In genomic region chr7:132787022-132787421, GRCm38 (mm10) we compare ENCODE assay signal across 16 mouse cellular contexts. TPM values are rescaled to one million over a fixed set of nuclear protein-coding genes. Genes with fewer than 3 reads are reported as not detected.
DNase-seq lines count a peak whose midpoint lies in the region; ATAC-seq and TF ChIP-seq lines count a peak whose summit lies in the region.
"Had no signal": no experiment of that assay in that cellular context is flagged by ENCODE, and none has a peak within 500 bp of the region (broad histone marks: within the 10 kb centered on the region; RNA-seq: fewer than 3 reads in every experiment).

No protein-coding gene starts in this region.

- TF ChIP-seq CTCF in gastrocnemius, adult 2 months (IDR thresholded peaks at IDR 0.05) = no peak
- TF ChIP-seq CTCF in lung, postnatal 0 days (IDR thresholded peaks at IDR 0.05) = no peak
- TF ChIP-seq CTCF in stomach, postnatal 0 days (IDR thresholded peaks at IDR 0.05; ENCODE audit: low read depth) = no peak

- no peak overlapping the region for H3K4me2 ChIP-seq in kidney, embryonic 14.5 days (replicated peaks; ENCODE audit: low read depth, low read length)
- H3K4me2 ChIP-seq in lung, postnatal 0 days (replicated peaks; ENCODE audit: low read depth, low read length) = no peak overlapping the region
- H3K4me2 ChIP-seq in stomach, postnatal 0 days (replicated peaks; ENCODE audit: low read depth) = no peak overlapping the region; the same call in 1 of the 2 replicates
- H3K4me2 ChIP-seq: forebrain, embryonic 12.5 days; midbrain, embryonic 15.5 days; neural tube, embryonic 13.5 days had no signal

- DNase-seq in gastrocnemius, adult 2 months = no peak
- DNase-seq in gastrocnemius, adult 18-20 months (ENCODE audit: low spot score) = no peak
- no peak for DNase-seq in kidney, adult 8-10 months
- DNase-seq in lung, postnatal 0 days (ENCODE audit: low spot score) = no peak
- DNase-seq in lung, postnatal 14 days = no peak
- no peak for DNase-seq in stomach, postnatal 0 days (ENCODE audit: low spot score)
- DNase-seq in adrenal gland, postnatal 4 days (ENCODE audit: low spot score in 2 of 2) = no peak
- DNase-seq: adrenal gland, postnatal 36 days; gastrocnemius, postnatal 36 days; layer of hippocampus, postnatal 36 days; thymus, postnatal 25 days had no signal

- WGBS in kidney, embryonic 14.5 days = 95% methylated on average over 4 of the region's 4 CpGs
- 64% methylated on average over 4 of the region's 4 CpGs for WGBS in lung, postnatal 0 days
- WGBS in stomach, postnatal 0 days = 73% methylated on average over 4 of the region's 4 CpGs

- no peak for TF ChIP-seq EP300 in lung, postnatal 0 days (IDR thresholded peaks at IDR 0.05)
- no peak for TF ChIP-seq EP300 in stomach, postnatal 0 days (optimal IDR thresholded peaks at IDR 0.05)

- no peaks in the 10 kb centered on the region for H3K9me3 ChIP-seq in kidney, embryonic 14.5 days (ENCODE audit: control insufficient read depth, low read length)
- no peaks in the 10 kb centered on the region for H3K9me3 ChIP-seq in lung, postnatal 0 days (ENCODE audit: low read length)
- H3K9me3 ChIP-seq in stomach, postnatal 0 days (ENCODE audit: control insufficient read depth, low read length) = no peaks in the 10 kb centered on the region
- H3K9me3 ChIP-seq: forebrain, embryonic 12.5 days; midbrain, embryonic 15.5 days; neural tube, embryonic 13.5 days had no signal

- intact Hi-C loops in gastrocnemius, adult 2 months (cut with DNase I) = no loop called here

- peaks cover 19% of the 10 kb centered on the region for H3K4me1 ChIP-seq in kidney, embryonic 14.5 days (ENCODE audit: control insufficient read depth, insufficient read depth, low read length)
- peaks cover 17% of the 10 kb centered on the region for H3K4me1 ChIP-seq in lung, postnatal 0 days (ENCODE audit: insufficient read depth, low read depth, low read length)
- peaks cover 6% of the 10 kb centered on the region; the same call in 1 of the 2 replicates for H3K4me1 ChIP-seq in stomach, postnatal 0 days (replicated peaks; ENCODE audit: control insufficient read depth, insufficient read depth)

- no peak for ATAC-seq in kidney, embryonic 14.5 days (ENCODE audit: low FRiP score, low TSS enrichment)
- ATAC-seq in lung, postnatal 0 days = 0 out of 2 replicates have a peak, but pooled peaks have one; percentile 5
- ATAC-seq in stomach, postnatal 0 days (ENCODE audit: low FRiP score, low TSS enrichment) = peak; percentile 65
- ATAC-seq: midbrain, embryonic 15.5 days had no signal

- H3K27ac ChIP-seq in gastrocnemius, adult 2 months = peak overlapping the region; percentile 86
- peak overlapping the region; percentile 56; the same call in 1 of the 2 replicates for H3K27ac ChIP-seq in kidney, embryonic 14.5 days (ENCODE audit: low read depth, low read length)
- H3K27ac ChIP-seq in lung, postnatal 0 days (ENCODE audit: low read length) = peak overlapping the region; percentile 72
- peak overlapping the region; percentile 36; the same call in 1 of the 2 replicates for H3K27ac ChIP-seq in stomach, postnatal 0 days (replicated peaks)
- H3K27ac ChIP-seq: liver, embryonic 14.5 days; midbrain, embryonic 15.5 days had no signal

- no peaks in the 10 kb centered on the region for H3K36me3 ChIP-seq in kidney, embryonic 14.5 days (ENCODE audit: control insufficient read depth, insufficient read depth, low read length)
- H3K36me3 ChIP-seq in lung, postnatal 0 days (ENCODE audit: insufficient read depth, low read length) = no peaks in the 10 kb centered on the region
- H3K36me3 ChIP-seq in stomach, postnatal 0 days (ENCODE audit: control insufficient read depth, insufficient read depth, low read length) = no peaks in the 10 kb centered on the region
- H3K36me3 ChIP-seq: forebrain, embryonic 12.5 days; midbrain, embryonic 15.5 days; neural tube, embryonic 13.5 days had no signal

- no peaks in the 10 kb centered on the region for H3K27me3 ChIP-seq in kidney, embryonic 14.5 days (ENCODE audit: control insufficient read depth, insufficient read depth, low read length)
- no peaks in the 10 kb centered on the region for H3K27me3 ChIP-seq in lung, postnatal 0 days (replicated peaks; ENCODE audit: insufficient read depth, low read length)
- H3K27me3 ChIP-seq in stomach, postnatal 0 days (ENCODE audit: control insufficient read depth, insufficient read depth, low read length) = no peaks in the 10 kb centered on the region
- H3K27me3 ChIP-seq: forebrain, embryonic 12.5 days; midbrain, embryonic 15.5 days; neural tube, embryonic 13.5 days had no signal

- no peak overlapping the region for H3K4me3 ChIP-seq in gastrocnemius, adult 2 months
- H3K4me3 ChIP-seq in kidney, embryonic 14.5 days (ENCODE audit: low read length) = no peak overlapping the region
- no peak overlapping the region for H3K4me3 ChIP-seq in lung, postnatal 0 days (ENCODE audit: low read depth, low read length)
- no peak overlapping the region for H3K4me3 ChIP-seq in stomach, postnatal 0 days (ENCODE audit: low read depth, low read length)
- H3K4me3 ChIP-seq: forebrain, embryonic 12.5 days; midbrain, embryonic 15.5 days; neural tube, embryonic 13.5 days had no signal

- H3K9ac ChIP-seq in kidney, embryonic 14.5 days (ENCODE audit: low read depth, low read length) = no peak overlapping the region
- H3K9ac ChIP-seq in lung, postnatal 0 days (replicated peaks; ENCODE audit: low read depth) = no peak overlapping the region
- no peak overlapping the region for H3K9ac ChIP-seq in stomach, postnatal 0 days (ENCODE audit: low read length)
- H3K9ac ChIP-seq: forebrain, embryonic 12.5 days; liver, embryonic 14.5 days; midbrain, embryonic 15.5 days; neural tube, embryonic 13.5 days had no signal

RNA-seq across cellular contexts. Expression of gene Fam53b, which starts 26.7 kb away (rescaled TPM):
- total RNA-seq in gastrocnemius, adult 2 months (2021) = 10 to 100 TPM; 15.3 to 27.4 TPM
- 10 to 100 TPM; 25.7 to 30.2 TPM for total RNA-seq in gastrocnemius, adult 18-20 months (2021)
- polyA plus RNA-seq in kidney, embryonic 14.5 days (2014; fragmentation: Nextera tagmentation; extraction: Ambion mirVana) = 17.0 and 22.1 TPM in 2 replicates
- 27.2 and 31.2 TPM in 2 replicates for polyA plus RNA-seq in lung, postnatal 0 days (2015; fragmentation: Nextera tagmentation; extraction: Ambion mirVana)
- 8.4 and 8.5 TPM in 2 replicates for polyA plus RNA-seq in stomach, postnatal 0 days (2015; fragmentation: Nextera tagmentation; extraction: Ambion mirVana)
- total RNA-seq in adrenal gland, postnatal 4 days (2021) = 10 to 100 TPM; 69.7 to 74.4 TPM

Comparison
In these comparisons a context has a peak if more than half of its experiments do, and no peak if none do; other contexts are left out.
1. H3K27ac ChIP-seq: peak in every context shown above with its lines; median percentile 86 in gastrocnemius, adult 2 months; 72 in lung, postnatal 0 days; 56 in kidney, embryonic 14.5 days; 36 in stomach, postnatal 0 days.